Mouse (Mus musculus) megakaryocyte progenitor cell, adult 5-6 weeks (primary cell): ENCODE measurements around the gene Gm6899. TPM values are rescaled to one million over a fixed set of nuclear protein-coding genes. Genes with fewer than 3 reads are reported as not detected.

Source experiments
- ATAC-seq: replicated peaks from 2 replicates; pipeline ENCODE4 v1.8.0; 2016; ENCODE audit warnings: mild to moderate bottlenecking, moderate TSS enrichment, inconsistent platforms; ENCODE audit not compliant: poor library complexity
- total RNA-seq, 2 experiments: library from RNA; stranded (forward) in 1 of 2; stranded (reverse) in 1 of 2; fragments of 157-497, 149-512 nt in 1 of 2; fragments of 200-1000 nt in 1 of 2; gene quantifications; 2 replicates each; pipeline versions ENCODE4 v1.2.3 to v1.2.4; 2015 to 2017

Gene Gm6899
- not detected in 2 replicates for total RNA-seq (2015)
- not detected in 2 replicates for total RNA-seq (2017)

DNA sequence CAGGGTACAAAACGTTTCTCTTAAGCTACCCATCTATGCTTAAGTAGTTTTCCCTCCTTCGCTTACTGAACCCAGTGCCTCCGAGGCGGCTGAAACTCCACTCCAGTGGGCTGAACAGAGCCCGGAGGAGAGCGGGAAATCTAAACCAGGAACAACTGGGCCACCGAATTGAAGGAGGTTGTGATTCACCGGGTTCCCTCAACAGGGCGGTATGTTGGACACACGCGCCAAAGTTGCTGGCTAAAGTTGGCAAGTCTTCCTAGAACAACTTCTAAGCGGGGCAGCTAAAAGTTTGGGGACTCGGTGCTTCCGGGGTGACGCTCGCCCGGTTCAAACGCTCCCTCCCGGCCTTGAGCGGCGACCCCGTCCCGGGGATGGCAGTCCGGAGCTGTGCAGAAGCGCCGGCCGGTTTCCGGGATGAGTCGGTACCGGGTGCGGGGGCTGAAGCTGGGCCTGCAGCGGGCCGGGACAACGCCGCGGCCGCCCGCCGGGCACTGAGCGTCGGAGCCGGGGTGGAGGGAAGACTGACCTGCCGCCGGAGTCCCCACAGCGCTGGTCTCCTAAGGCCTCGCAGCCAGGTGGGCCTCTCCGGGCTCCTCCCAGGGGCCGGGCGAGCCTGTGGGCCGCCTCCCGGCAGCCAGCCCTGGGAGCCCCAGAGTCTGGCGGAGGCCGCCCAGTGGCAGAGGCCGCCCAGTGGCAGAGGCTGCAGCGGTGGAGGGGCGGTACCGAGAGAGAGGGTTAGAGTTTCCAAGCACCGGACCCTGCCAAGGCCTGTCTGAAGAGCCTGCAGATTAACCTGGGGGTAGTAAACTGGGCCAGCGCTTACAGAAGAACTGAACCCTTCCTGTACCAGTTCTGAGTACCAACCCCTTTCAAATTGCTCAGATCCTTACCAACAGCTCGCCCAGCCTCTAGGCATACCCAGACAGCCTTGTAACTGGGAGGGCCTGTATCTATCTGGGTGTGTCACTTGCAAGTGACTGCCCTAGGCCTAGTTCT lies at the start of gene Gm6899, which contains the start of gene Vrk2:
Gene Gm6899, plus strand, starts transcription at position 181 of the 999 bp plus-strand sequence.
Gene Vrk2, minus strand, starts transcription at position 939 of the 999 bp plus-strand sequence.
- peak; percentile 92 for ATAC-seq

DNA sequence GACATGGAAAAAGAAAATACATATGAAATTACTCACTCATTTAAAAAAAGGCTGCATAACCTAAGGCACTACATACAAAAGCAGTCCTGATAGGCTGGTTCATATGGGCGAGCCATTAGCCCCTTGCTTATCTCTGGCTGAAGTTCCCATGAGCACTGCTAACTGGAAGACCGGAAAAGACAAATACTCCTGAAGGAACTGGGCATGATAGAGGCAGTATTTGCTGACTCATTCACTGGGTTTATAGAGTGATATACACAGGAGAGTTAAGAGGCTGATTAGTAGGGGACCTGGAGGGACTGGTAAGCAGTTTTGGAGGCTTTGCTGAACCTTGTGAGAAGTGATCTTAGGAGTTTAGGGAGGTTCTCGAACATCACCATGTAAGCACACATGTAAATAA lies 41.5 kb upstream of the Gm6899 start:
- ATAC-seq = no peak

- ATAC-seq = peak; percentile 70
Measured at GRCm38 (mm10) chr11:26585409-26586366, 7.4 kb upstream of the Gm6899 start.

DNA sequence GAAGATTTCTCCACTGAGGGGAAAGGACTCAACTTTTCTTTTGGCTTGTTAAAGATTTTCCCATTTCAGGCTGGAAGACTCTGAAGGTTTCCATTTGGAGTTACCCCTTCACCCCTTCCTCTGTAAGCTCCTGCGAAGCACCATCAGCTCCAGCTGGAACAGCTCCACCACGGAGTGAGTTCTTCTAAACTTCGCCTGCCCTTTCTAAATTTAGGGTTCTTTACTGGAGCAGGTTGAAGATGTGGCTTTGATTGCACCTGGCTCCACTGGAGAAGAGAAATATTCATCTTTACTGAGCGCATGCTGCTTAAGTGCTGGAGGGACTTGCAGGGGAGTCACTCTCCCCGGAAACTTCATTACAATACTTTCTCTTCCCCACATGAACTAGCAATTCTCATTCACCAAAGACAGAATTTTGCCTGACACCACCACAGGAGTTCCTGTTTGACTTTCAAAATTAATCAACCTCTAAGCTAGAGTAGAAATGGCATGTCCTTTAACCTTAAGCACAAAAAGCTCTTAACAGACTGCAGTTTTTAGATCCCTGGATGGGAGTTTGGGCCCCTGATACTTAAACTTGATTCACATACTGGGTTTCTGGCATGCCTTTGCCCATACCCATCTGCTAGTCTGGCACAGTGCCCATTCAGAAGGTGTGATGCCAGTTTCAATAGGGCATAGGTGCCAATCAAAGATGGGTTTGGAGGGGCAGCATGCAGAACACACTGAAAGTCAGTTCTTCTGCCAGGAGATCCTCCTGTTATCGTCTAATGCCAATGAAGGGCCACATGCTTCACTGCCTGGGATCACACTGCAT lies 6.5 kb upstream of the Gm6899 start:
- ATAC-seq = peak; percentile 67

GRCm38 (mm10) chr11:26587184-26587524 lies 5.9 kb upstream of the Gm6899 start:
- ATAC-seq = peak; percentile 36

- ATAC-seq = no peak
Measured at GRCm38 (mm10) chr11:26592395-26593053, 517 bp upstream of the Gm6899 start.

DNA sequence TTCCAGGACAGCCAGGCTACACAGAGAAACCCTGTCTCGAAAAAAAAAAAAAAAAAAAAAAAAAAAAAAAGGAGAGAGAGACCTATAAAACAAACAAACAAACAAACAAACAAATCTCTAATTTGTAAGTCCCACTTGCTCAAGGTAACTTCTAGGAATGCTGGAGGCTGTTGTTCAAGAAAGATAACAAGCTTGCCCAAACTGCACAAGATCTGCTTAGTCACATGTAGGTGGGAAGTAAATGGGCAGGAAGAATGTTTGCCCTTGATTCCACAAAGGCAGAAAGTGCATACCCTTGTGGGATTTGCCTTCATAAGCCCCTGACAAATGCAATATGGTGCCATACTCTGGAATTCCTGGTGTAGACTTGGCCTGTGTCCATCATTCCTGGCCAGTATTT lies 1.4 kb downstream of the Gm6899 start:
- ATAC-seq = no peak

- no peak for ATAC-seq
Measured at GRCm38 (mm10) chr11:26596186-26596585, 3.1 kb downstream of the Gm6899 start.

GRCm38 (mm10) chr11:26597145-26597544 lies 4.1 kb downstream of the Gm6899 start:
- ATAC-seq = no peak

- no peak for ATAC-seq
Measured at GRCm38 (mm10) chr11:26597761-26598160, 4.7 kb downstream of the Gm6899 start.

DNA sequence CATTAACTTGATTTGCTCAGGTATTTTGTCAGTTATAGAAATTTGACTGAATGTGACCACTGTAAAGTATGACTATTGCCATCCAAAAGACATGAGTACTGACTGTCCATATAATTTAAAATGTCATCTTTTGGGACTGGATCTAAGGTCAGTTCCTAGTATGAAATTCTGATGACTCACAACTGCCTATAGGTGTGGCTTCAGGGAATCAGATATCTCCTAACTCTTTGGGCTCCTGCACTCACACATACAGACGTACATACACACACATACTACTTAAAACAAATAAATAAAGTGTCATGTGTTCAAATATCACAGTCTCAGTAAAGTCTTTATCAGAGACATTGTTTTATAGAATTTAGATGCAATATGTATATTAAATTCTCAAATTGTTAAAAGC lies 5.8 kb downstream of the Gm6899 start:
- ATAC-seq = no peak

DNA sequence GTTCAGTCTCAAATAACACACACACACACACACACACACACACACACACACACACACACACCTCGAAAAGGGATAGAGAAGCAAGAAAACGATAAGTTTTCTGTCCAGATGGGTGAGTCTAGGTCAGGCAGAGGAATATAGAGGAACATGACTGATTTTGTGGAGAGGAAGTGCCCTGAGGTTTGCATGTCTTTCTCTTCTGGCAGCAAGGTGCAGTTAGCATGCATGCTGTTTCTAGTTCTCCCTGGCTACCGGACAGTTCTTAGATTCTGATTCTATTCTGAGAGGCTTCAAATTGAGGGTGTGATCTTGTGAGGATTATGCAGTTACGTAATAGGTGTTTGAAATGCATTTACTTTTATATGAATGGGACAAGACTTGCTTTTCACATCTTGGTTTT lies 7.7 kb downstream of the Gm6899 start:
- peak; percentile 46 for ATAC-seq

- 0 out of 2 replicates have a peak, but pooled peaks have one; percentile 25 for ATAC-seq
Measured at GRCm38 (mm10) chr11:26601571-26602175, 8.6 kb downstream of the Gm6899 start.

- peak; percentile 83 for ATAC-seq
Measured at GRCm38 (mm10) chr11:26604061-26604655, 11.1 kb downstream of the Gm6899 start.

GRCm38 (mm10) chr11:26608795-26609194 lies 15.8 kb downstream of the Gm6899 start:
- no peak for ATAC-seq

DNA sequence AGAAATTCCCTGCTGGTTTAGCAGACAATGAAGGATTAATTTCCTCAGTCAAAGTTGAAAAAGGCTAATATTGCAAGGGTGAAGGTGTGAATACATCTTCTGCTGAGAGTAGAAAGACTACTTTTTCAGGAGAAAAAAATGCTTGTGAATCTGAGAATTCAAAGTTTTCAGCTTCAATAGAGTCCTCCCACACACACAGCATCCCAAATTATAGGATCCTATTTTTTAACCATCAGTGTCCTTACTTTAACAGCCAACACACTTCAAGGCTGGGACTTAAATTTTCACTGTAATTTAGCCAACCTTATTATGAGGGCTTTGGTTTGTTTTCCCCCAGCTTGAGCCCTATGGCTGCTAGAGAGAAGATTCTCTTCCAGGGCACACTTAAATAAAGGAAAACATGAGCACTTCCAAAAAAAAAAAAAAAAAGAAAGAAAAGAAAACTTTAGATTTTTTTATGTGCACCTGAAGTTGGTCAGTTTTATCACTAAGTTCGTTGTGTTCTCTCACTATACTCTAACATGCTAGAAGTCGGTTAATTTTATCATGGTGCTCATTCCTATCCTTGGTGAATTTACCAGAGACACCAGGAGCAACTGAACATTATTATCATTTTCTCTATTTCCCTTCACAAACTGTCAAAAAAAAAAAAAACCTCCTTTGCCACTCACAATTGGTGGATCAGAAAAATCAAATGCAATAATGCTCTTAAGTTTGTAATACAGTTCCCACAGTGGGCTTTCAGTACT lies 25.6 kb downstream of the Gm6899 start:
- ATAC-seq = no peak

GRCm38 (mm10) chr11:26622727-26623126 lies 29.7 kb downstream of the Gm6899 start:
- ATAC-seq = no peak

DNA sequence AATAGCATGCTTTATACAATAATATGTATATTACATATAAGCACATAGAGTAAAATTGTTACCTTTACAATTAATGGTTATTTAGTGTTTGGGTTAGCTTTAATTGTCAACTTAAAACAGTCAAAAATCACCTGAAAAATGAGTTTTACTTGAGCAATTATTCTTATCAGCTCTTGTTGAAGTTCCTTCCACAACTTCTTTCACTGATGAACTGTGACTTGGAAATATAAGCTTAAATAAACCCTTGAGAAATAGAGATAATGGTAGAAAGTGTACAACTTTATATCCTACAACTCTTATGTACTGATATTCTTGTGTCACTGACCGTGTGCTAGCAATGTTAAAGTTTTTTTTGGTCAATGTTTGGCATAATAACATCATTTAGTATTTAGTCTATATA lies 43.2 kb downstream of the Gm6899 start:
- ATAC-seq = no peak
